Comparison of ENCODE assay signal across 15 mouse cellular contexts in genomic region chr4:139725421-139725820, GRCm38 (mm10).
"Had no signal": no experiment of that assay in that cellular context is flagged by ENCODE, and none has a peak within 500 bp of the region (broad histone marks: within the 10 kb centered on the region; RNA-seq: fewer than 3 reads in every experiment).

No protein-coding gene starts in this region.

- H3K27ac ChIP-seq: kidney, postnatal 0 days; layer of hippocampus, adult 2 months; limb, embryonic 12.5 days; liver, embryonic 13.5 days; lung, embryonic 15.5 days; neural tube, embryonic 13.5 days had no signal

- H3K4me3 ChIP-seq: layer of hippocampus, adult 2 months; limb, embryonic 12.5 days; liver, embryonic 13.5 days; lung, embryonic 15.5 days; neural tube, embryonic 13.5 days had no signal

- H3K27me3 ChIP-seq: neural tube, embryonic 13.5 days had no signal

- ATAC-seq: liver, postnatal 0 days had no signal

- H3K9ac ChIP-seq: limb, embryonic 12.5 days; liver, embryonic 13.5 days; liver, postnatal 0 days; lung, embryonic 15.5 days; neural tube, embryonic 13.5 days had no signal

- H3K4me1 ChIP-seq: liver, embryonic 13.5 days; lung, embryonic 15.5 days; neural tube, embryonic 13.5 days had no signal

- H3K9me3 ChIP-seq: liver, embryonic 13.5 days; lung, embryonic 15.5 days had no signal

- DNase-seq: kidney, adult 11 months; kidney, adult 9 months; kidney, postnatal 36 days; liver; liver, embryonic 13.5 days; liver, postnatal 0 days; right cerebral cortex, postnatal 4 days; spleen, adult 18-20 months; thymus, adult 18-20 months; thymus, postnatal 14 days had no signal

- H3K36me3 ChIP-seq: limb, embryonic 12.5 days; liver, embryonic 13.5 days; lung, embryonic 15.5 days; neural tube, embryonic 13.5 days had no signal

- H3K4me2 ChIP-seq: liver, embryonic 13.5 days; lung, embryonic 15.5 days had no signal
